Mouse (Mus musculus): ENCODE data around the gene Vmn2r90.
A peak's percentile ranks its signal among the peaks of the same experiment; 100 is the strongest.
"Not testable (repeated sequence)": the region's sequence is repeated elsewhere in the genome, so short reads cannot be mapped to it uniquely, and the experiment has no call there.

Gene Vmn2r90

DNA sequence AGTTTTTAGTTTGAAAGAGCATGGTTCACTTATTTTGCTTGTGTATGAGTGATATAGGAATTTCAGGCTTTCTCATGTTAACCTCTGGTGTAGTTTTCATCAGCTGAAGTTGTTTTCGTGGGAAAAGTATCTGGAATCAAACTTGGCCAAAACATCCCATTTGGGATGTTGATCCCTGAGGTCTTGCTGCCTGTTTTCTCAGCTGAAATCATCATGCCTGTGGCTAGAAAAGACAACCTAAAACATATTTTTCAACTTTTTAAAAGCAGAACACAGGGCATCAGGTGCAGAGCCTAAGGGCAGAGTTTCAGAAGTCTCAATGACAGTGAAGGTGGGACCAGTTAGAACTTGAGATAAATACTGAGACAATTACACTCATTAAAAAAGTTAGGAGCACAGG, at the start of gene Vmn2r90:
TSS of gene Vmn2r90 (plus strand) at position 301 of the 400 bp plus-strand sequence.
- no peak for DNase-seq (ENCODE audit: low spot score in 2 of 2)

DNA sequence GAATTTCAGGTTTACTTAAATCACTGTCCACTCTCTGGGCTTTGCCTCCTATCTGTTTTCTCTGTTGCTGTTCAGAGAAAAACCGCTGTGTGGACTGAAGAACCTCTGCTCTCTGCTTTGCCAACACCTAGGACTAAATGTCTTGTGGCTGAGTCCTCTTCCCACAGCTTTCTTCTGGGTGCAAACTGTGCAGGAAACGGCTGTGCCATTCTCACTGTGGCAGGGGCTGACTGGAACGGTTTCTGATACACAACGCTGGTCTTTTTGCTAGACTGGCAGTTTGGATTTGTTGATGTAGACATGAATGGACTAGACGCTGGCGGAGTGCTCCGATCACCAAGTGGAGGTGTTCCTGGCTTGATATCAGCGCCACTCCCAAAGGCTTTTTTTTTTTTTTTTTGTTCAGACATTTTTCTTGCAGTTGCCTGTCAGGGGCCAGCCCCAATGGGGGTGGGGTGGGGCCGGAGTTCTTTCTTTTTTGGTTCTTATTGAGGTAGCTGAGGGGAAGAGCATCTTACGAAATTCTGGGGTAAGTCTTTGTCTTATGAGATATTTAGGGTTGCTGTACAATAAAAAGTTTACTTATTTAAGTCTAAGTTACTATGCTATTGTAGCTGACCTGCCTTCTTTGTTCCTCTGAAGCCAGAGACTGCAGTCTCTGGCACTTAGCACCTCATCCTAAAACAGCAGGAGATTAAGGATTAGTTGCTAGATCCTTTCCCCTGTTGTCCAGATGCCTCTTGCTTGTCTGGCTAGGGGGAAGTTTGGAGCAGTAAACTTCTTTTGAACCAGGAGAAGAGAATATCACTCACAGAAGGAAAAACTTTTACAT, 48.3 kb upstream of the Vmn2r90 start:
- DNase-seq (ENCODE audit: low spot score in 2 of 2): no peak

DNA sequence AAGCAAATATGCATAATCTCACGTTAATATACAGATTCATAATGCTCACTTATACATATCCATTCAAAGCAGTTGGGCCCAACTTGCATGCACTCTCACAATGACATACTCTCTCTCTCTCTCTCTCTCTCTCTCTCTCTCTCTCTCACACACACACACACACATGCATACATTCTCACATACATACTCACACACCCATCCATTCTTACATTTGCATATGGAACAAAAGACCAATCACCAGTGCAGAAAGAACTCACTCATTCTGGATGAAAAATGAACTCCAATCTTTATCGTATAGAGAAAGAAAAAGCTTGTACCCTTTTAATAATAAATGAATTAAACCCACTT, 47.7 kb upstream of the Vmn2r90 start:
- DNase-seq (ENCODE audit: low spot score in 2 of 2): no peak

GRCm38 (mm10) chr17:17678781-17679180, 24.8 kb upstream of the Vmn2r90 start:
- DNase-seq (ENCODE audit: low spot score in 2 of 2): no peak

GRCm38 (mm10) chr17:17690659-17691058, 12.9 kb upstream of the Vmn2r90 start:
- DNase-seq (ENCODE audit: low spot score in 2 of 2): no peak

DNA sequence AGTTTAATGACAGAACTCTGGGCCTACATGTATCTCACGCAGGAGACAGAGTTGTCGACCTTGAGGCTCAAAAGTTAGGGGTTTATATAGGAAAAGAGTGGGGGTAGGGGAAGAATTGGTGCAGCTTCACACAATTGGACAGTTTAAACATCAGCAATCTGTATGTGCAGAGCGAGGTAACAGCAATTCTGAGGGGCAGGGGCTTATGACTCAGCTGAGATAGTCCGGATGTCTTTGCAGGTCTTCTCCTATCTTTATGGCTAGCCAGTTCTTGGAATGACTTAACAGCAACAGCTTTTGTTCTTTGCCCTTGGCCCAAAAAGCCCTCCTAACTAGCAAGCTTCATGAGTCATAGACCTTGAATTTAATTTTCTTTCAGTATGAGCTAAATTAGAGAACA, 28.8 kb downstream of the Vmn2r90 start:
- DNase-seq (ENCODE audit: low spot score in 2 of 2): not testable (repeated sequence)

DNA sequence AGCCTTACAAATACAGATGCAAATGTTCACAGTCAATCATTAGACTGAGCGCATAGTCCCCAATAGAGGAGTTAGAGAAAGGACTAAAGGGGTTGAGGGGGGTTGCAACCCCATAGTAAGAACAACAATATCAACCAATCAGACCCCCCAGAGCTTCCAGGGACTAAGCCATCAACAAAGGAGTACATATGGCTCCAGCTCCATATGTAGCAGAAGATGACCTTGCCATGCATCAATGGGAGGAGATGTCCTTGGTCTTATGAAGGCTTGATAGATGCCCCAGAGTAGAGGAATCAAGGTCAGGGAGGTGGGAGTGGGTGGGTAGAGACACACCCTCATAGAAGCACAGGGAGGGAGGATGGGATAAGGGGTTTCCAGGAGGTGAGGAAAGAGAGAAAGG, 35.1 kb downstream of the Vmn2r90 start:
- no peak for DNase-seq (ENCODE audit: low spot score in 2 of 2)

DNA sequence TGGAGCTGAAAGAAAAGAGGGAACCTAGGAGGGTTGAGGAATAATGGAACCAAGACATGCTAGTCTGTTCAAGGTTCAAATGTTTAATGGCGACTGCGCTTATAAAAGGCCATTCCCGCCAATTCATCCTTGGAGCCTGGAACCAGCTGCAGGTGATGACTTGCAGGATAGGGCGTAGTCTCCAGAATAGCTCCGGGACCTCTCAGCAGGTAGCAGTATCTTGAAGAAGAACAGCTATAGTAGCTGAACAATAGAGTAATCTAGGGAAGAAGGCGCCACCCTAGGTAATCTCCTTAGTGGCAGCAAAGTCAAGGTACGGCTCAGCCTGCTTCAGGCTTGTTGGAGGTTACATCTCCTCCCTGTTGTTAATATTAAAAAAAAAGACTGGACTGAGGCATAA, 35.8 kb downstream of the Vmn2r90 start:
- DNase-seq (ENCODE audit: low spot score in 2 of 2): not testable (repeated sequence)

DNA sequence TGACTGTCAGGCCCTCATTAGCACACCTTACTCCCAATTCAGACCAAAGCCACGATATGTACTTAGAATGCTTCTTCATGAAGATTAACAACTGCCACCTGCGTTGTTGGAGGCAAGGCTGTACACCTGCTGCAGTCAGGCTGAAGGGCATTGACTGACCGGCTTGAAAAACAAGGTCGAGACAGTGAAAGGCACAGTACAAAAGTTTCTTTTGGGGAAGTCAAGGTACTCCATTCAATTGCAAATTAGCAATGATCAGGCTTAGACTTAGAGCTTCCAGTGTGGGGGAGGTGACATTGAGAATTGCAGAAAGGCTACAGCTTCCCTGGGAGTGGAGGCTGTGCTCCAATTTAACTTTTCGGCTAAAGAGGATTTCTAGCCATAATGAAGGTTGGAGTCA, 36.4 kb downstream of the Vmn2r90 start:
- DNase-seq (ENCODE audit: low spot score in 2 of 2): not testable (repeated sequence)

- not testable (repeated sequence) for DNase-seq (ENCODE audit: low spot score in 2 of 2)
Observed at GRCm38 (mm10) chr17:17741516-17741915, 38.0 kb downstream of the Vmn2r90 start.

DNA sequence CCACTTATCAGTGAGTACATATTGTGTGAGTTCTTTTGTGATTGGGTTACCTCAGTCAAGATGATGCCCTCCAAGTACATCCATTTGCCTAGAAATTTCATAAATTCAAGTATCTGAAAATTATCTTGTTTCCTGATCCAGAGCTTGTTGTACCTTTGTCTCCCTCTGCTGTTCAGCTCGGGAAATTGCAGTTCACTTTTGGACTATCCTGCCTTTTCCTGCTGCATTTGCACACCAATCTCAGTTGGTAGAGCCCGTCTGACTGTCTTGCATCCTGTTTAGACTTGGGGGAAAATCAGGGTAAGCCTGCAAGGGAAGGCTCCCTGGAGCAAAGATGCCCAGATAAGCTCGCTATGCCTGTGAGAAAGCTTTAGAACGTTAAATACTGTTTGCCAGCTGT, 45.8 kb downstream of the Vmn2r90 start:
- DNase-seq (ENCODE audit: low spot score in 2 of 2): peak; percentile 32 to 43

DNA sequence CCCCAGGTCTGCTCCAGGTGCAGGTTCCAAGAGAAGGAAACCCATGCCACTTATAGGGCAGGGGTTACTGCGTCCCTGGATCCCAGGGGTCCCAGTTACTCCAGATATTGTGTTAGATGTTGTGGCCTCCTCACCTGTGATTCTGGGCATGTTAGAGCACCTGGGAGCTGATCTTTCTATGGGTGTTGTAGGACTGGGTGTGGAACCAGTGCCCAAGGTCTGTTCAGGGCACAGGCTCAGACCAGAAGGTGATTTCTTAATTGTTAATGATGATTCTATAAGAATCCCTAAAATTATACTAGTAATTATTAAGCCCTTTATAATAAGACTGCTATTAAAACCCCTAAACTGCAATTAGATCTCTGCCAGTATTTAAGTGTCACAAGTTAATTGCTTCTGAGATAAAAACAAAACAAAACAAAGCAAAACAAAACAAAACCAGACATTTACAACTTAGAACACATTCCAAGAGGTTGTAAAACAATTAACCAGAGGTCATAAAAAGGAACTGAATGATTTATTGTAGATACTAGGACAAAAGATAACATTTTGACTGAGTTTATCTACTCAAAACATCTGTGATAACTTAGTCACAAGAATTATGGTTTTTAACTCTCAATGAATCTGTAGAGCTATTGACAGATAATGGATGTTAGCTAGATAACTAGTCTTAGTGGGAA, 59.2 kb downstream of the Vmn2r90 start:
- DNase-seq (ENCODE audit: low spot score in 2 of 2): no peak

GRCm38 (mm10) chr17:17764206-17764605, 60.7 kb downstream of the Vmn2r90 start:
- no peak for DNase-seq (ENCODE audit: low spot score in 2 of 2)

GRCm38 (mm10) chr17:17766481-17766880, 62.9 kb downstream of the Vmn2r90 start:
- peak in 1 of 2 experiments; percentile 1 for DNase-seq (ENCODE audit: low spot score in 2 of 2)
